Mouse (Mus musculus) MEL (cell line): ENCODE measurements around the gene Foxj3. TPM values are rescaled to one million over a fixed set of nuclear protein-coding genes. Genes with fewer than 3 reads are reported as not detected.

Experiments used
- DNase-seq: peaks from one replicate; pipeline ENCODE4 v3.0.0; 2011; ENCODE audit warnings: low read depth, low spot score
- H3K27ac ChIP-seq: 2 replicates; pipeline ENCODE4 v1.5.1; 2012; ENCODE audit warnings: low read depth, mild to moderate bottlenecking, control low read depth, low read length, moderate library complexity; ENCODE audit not compliant: control insufficient read depth
- H3K27me3 ChIP-seq, 2 experiments: fragments of 150-350 bp in 1 of 2; sonication (generic) in 1 of 2; 2 replicates each; pipeline ENCODE4 v1.6.1; 2012; ENCODE audit warnings: low read length in 2 of 2, mild to moderate bottlenecking in 2 of 2, improper control_type of control experiment in 1 of 2, moderate library complexity in 1 of 2; ENCODE audit not compliant: insufficient read depth in 2 of 2, control insufficient read depth in 1 of 2
- H3K36me3 ChIP-seq, 2 experiments: 2 replicates each; pipeline ENCODE4 v1.6.1; 2012 to 2014; ENCODE audit warnings: low read length in 2 of 2, improper control_type of control experiment in 1 of 2, inconsistent platforms in 1 of 2, mild to moderate bottlenecking in 1 of 2; ENCODE audit not compliant: insufficient read depth in 2 of 2, control insufficient read depth in 1 of 2
- H3K4me1 ChIP-seq, 2 experiments: fragments of 150-350 bp in 1 of 2; sonication (generic) in 1 of 2; 2 replicates each; pipeline ENCODE4 v1.6.1; 2012; ENCODE audit warnings: low read length in 2 of 2, improper control_type of control experiment in 1 of 2, mild to moderate bottlenecking in 1 of 2; ENCODE audit not compliant: insufficient read depth in 2 of 2, control insufficient read depth in 1 of 2
- H3K4me3 ChIP-seq, 2 experiments: fragments of 150-350 bp in 1 of 2; sonication (generic) in 1 of 2; 2 replicates each; pipeline ENCODE4 v1.5.1; 2012; ENCODE audit warnings: low read depth in 2 of 2, low read length in 2 of 2, mild to moderate bottlenecking in 2 of 2, moderate library complexity in 2 of 2, control low read depth in 1 of 2, improper control_type of control experiment in 1 of 2; ENCODE audit not compliant: control insufficient read depth in 1 of 2, insufficient read depth in 1 of 2
- H3K79me2 ChIP-seq: 2 replicates; pipeline ENCODE4 v1.6.1; 2012; ENCODE audit warnings: mild to moderate bottlenecking, low read length, moderate library complexity; ENCODE audit not compliant: control insufficient read depth, poor library complexity, insufficient read depth
- H3K9ac ChIP-seq: 2 replicates; pipeline ENCODE4 v1.6.1; 2012; ENCODE audit warnings: low read depth, mild to moderate bottlenecking, control low read depth, low read length, moderate library complexity; ENCODE audit not compliant: control insufficient read depth, poor library complexity, severe bottlenecking
- H3K9me3 ChIP-seq: fragments of 150-350 bp; sonication (generic); replicated peaks from 2 replicates; pipeline ENCODE4 v1.6.1; 2012; ENCODE audit warnings: mild to moderate bottlenecking, low read length, improper control_type of control experiment, moderate library complexity; ENCODE audit not compliant: insufficient read depth
- CHD2 ChIP-seq: IDR thresholded peaks from 2 replicates; pipeline ENCODE4 v1.6.1; 2011; ENCODE audit warnings: low read length, improper control_type of control experiment
- CTCF ChIP-seq, 3 experiments: IDR thresholded peaks in 2 of 3; conservative IDR thresholded peaks in 1 of 3; 2 replicates each; pipeline ENCODE4 v1.5.1; 2011 to 2012; ENCODE audit warnings: low read length in 3 of 3, low read depth in 2 of 3, mild to moderate bottlenecking in 2 of 3, improper control_type of control experiment in 1 of 3, inconsistent platforms in 1 of 3, mixed read lengths in 1 of 3, moderate library complexity in 1 of 3; ENCODE audit not compliant: control insufficient read depth in 1 of 3, insufficient read depth in 1 of 3, poor library complexity in 1 of 3, severe bottlenecking in 1 of 3
- JUND ChIP-seq: IDR thresholded peaks from 2 replicates; pipeline ENCODE4 v1.6.1; 2011; ENCODE audit warnings: low read depth, mild to moderate bottlenecking, improper control_type of control experiment, low read length
- MEF2A ChIP-seq: IDR thresholded peaks from 2 replicates; pipeline ENCODE4 v1.6.1; 2014; ENCODE audit warnings: low read depth, mild to moderate bottlenecking, inconsistent platforms, low read length, improper control_type of control experiment; ENCODE audit not compliant: poor library complexity, insufficient replicate concordance, severe bottlenecking; ENCODE audit errors: extremely low read depth
- TCF12 ChIP-seq: IDR thresholded peaks from 2 replicates; pipeline ENCODE4 v1.6.1; 2014; ENCODE audit warnings: low read depth, mild to moderate bottlenecking, inconsistent platforms, low read length, improper control_type of control experiment, moderate library complexity
- ZMIZ1 ChIP-seq: IDR thresholded peaks from 2 replicates; pipeline ENCODE4 v1.6.1; 2012; ENCODE audit warnings: low read depth, mild to moderate bottlenecking, inconsistent platforms, low read length, improper control_type of control experiment, moderate library complexity
- ZNF384 ChIP-seq: IDR thresholded peaks from 2 replicates; pipeline ENCODE4 v1.6.1; 2012; ENCODE audit warnings: low read depth, mild to moderate bottlenecking, inconsistent platforms, low read length, improper control_type of control experiment
- polyA plus RNA-seq, 2 experiments: library from polyadenylated mRNA; stranded (reverse) in 1 of 2; unstranded in 1 of 2; fragments of >175 nt in 1 of 2; fragments of >200 nt in 1 of 2; gene quantifications; 2 replicates each; pipeline versions ENCODE4 v1.2.1 to v1.2.4; 2012; ENCODE audit warnings: low replicate concordance in 2 of 2, low read depth in 1 of 2; ENCODE audit not compliant: insufficient read length in 2 of 2, insufficient read depth in 1 of 2, missing spikeins in 1 of 2
- total RNA-seq: library from RNA; depleted of rRNA; stranded (reverse); fragments of 300-350 nt; gene quantifications from 2 replicates; pipeline ENCODE4 v1.2.3, GENCODE M21; 2012; rRNA removed

Foxj3 gene
- total and polyA plus RNA-seq, 3 experiments = 11.0 to 27.0 TPM; not detected in 1

DNA sequence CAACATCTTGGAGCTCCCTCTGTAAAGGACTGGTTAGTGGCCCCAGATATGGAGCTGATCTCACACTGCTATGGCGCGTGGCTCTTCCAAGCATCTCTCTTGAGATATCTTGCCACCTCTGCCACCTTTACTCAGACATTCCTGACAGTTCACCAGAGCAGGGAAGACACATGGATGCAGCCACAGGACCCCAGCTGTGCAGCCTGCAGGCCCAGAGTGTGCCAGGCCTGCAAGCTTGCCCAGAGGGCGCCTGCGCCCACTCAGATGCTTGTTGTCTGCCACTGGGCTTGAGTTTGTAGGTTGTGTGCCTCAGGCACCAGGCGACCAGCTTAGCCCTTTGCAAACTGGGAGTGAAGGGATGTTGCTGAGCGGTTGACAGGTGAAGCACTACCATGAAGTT is 133.9 kb downstream of the Foxj3 start:
- Histone ChIP-seq H3K4me1 (no peaks in the 10 kb centered on the region), H3K9me3 (no peaks in the 10 kb centered on the region), H3K4me3 (no peak overlapping the region), H3K27ac (no peak overlapping the region), H3K79me2 (no peaks in the 10 kb centered on the region), H3K36me3 (no peaks in the 10 kb centered on the region), H3K27me3 (no peaks in the 10 kb centered on the region), H3K9ac (no peak overlapping the region)
- no peak for TF ChIP-seq TCF12
- no peak for TF ChIP-seq ZMIZ1
- no peak for TF ChIP-seq MEF2A
- TF ChIP-seq CHD2 = no peak
- DNase-seq = no peak

GRCm38 (mm10) chr4:119671164-119671563 is 134.4 kb downstream of the Foxj3 start:
- no peak for DNase-seq
- Histone ChIP-seq H3K79me2 (no peaks in the 10 kb centered on the region), H3K27me3 (no peaks in the 10 kb centered on the region), H3K27ac (no peak overlapping the region), H3K4me3 (no peak overlapping the region), H3K36me3 (no peaks in the 10 kb centered on the region), H3K9ac (no peak overlapping the region), H3K4me1 (no peaks in the 10 kb centered on the region), H3K9me3 (no peaks in the 10 kb centered on the region)
- TF ChIP-seq ZNF384 = no peak

- H3K79me2 ChIP-seq = no peaks in the 10 kb centered on the region
- H3K9me3 ChIP-seq = no peaks in the 10 kb centered on the region
- H3K36me3 ChIP-seq = no peaks in the 10 kb centered on the region
- DNase-seq = no peak
- TF ChIP-seq JUND = no peak
- TF ChIP-seq CTCF (IDR thresholded peaks at IDR 0.05 in 2 of 3, conservative IDR thresholded peaks at IDR 0.05 in 1 of 3; ENCODE audit: control insufficient read depth in 1 of 3, insufficient read depth in 1 of 3, low read depth in 2 of 3, low read length in 3 of 3, poor library complexity in 1 of 3, severe bottlenecking in 1 of 3) = peak in 1 of 3 experiments; percentile 13; a peak in 1 of 6 replicates
- H3K27ac ChIP-seq = no peak overlapping the region
- H3K4me1 ChIP-seq = no peaks in the 10 kb centered on the region
- no peak overlapping the region for H3K4me3 ChIP-seq
- H3K27me3 ChIP-seq = no peaks in the 10 kb centered on the region
- H3K9ac ChIP-seq = no peak overlapping the region
Observed at GRCm38 (mm10) chr4:119672685-119673084, 135.9 kb downstream of the Foxj3 start.

Other genes with a start within 250 kb of the Foxj3 start
- gene Ybx1, start 242.4 kb upstream of the Foxj3 start, total RNA-seq = 979 and 1,115 TPM in 2 replicates
- 1,000 to 10,000 TPM; 2,172 to 2,666 TPM for gene Ybx1, start 242.4 kb upstream of the Foxj3 start, polyA plus RNA-seq
- 211 and 246 TPM in 2 replicates for gene Ppih, start 216.5 kb upstream of the Foxj3 start, total RNA-seq
- gene Ppih, start 216.5 kb upstream of the Foxj3 start, polyA plus RNA-seq = 100 to 1,000 TPM; 140 to 199 TPM
- gene Ccdc30, start 121.5 kb upstream of the Foxj3 start, total RNA-seq = not detected in 2 replicates
- not detected for gene Ccdc30, start 121.5 kb upstream of the Foxj3 start, polyA plus RNA-seq
- gene Ppcs, start 114.6 kb upstream of the Foxj3 start, total RNA-seq = 7.6 and 8.4 TPM in 2 replicates
- 1 to 10 TPM in 1 of 2 experiments, not detected in 1; 7.4 TPM for gene Ppcs, start 114.6 kb upstream of the Foxj3 start, polyA plus RNA-seq
- not detected in 2 replicates for gene Zmynd12, start 114.2 kb upstream of the Foxj3 start, total RNA-seq
- under 1 TPM in 1 of 2 experiments, not detected in 1; 0.04 TPM for gene Zmynd12, start 114.2 kb upstream of the Foxj3 start, polyA plus RNA-seq
- not detected in 2 replicates for gene Rimkla, start 44.4 kb upstream of the Foxj3 start, total RNA-seq
- not detected for gene Rimkla, start 44.4 kb upstream of the Foxj3 start, polyA plus RNA-seq
- 1.2 and 1.5 TPM in 2 replicates for gene Frg2f1, start 2.5 kb downstream of the Foxj3 start, total RNA-seq
- 1 to 10 TPM in 1 of 2 experiments, not detected in 1; 2.0 TPM for gene Frg2f1, start 2.5 kb downstream of the Foxj3 start, polyA plus RNA-seq
- gene Guca2a, start 100.7 kb downstream of the Foxj3 start, total RNA-seq = not detected in 2 replicates
- gene Guca2a, start 100.7 kb downstream of the Foxj3 start, polyA plus RNA-seq = not detected
- not detected in 2 replicates for gene Guca2b, start 122.0 kb downstream of the Foxj3 start, total RNA-seq
- gene Guca2b, start 122.0 kb downstream of the Foxj3 start, polyA plus RNA-seq = not detected
- gene Hivep3, start 196.8 kb downstream of the Foxj3 start, total RNA-seq = not detected in 2 replicates
- not detected for gene Hivep3, start 196.8 kb downstream of the Foxj3 start, polyA plus RNA-seq